Mouse (Mus musculus) ES-Bruce4 (cell line): ENCODE data around the gene Exph5. TPM values are rescaled to one million over a fixed set of nuclear protein-coding genes. Genes with fewer than 3 reads are reported as not detected.

ENCODE experiments used
- H3K27ac ChIP-seq: 2 replicates; pipeline ENCODE4 v1.5.1; 2012; ENCODE audit warnings: low read length, inconsistent platforms; ENCODE audit not compliant: insufficient read depth
- H3K27me3 ChIP-seq: 2 replicates; pipeline ENCODE4 v1.6.1; 2012; ENCODE audit warnings: mild to moderate bottlenecking, low read length, inconsistent platforms; ENCODE audit not compliant: control insufficient read depth, poor library complexity, insufficient read depth, severe bottlenecking
- H3K36me3 ChIP-seq: 2 replicates; pipeline ENCODE4 v1.6.1; 2012; ENCODE audit warnings: inconsistent platforms, mild to moderate bottlenecking, low read length, moderate library complexity; ENCODE audit not compliant: control insufficient read depth, poor library complexity, insufficient read depth, severe bottlenecking
- H3K4me1 ChIP-seq: one replicate; pipeline ENCODE4 v1.8.1; 2011; ENCODE audit warnings: low read length; ENCODE audit not compliant: control insufficient read depth, insufficient read depth
- H3K4me3 ChIP-seq: 2 replicates; pipeline ENCODE4 v1.5.1; 2011; ENCODE audit warnings: low read depth, mild to moderate bottlenecking, low read length
- H3K9ac ChIP-seq: 2 replicates; pipeline ENCODE4 v1.6.1; 2012; ENCODE audit warnings: low read depth, mild to moderate bottlenecking, inconsistent platforms; ENCODE audit not compliant: poor library complexity, severe bottlenecking
- H3K9me3 ChIP-seq: replicated peaks from 2 replicates; pipeline ENCODE4 v1.6.1; 2012; ENCODE audit warnings: mild to moderate bottlenecking, low read length, inconsistent platforms; ENCODE audit not compliant: control insufficient read depth, poor library complexity, insufficient read depth, severe bottlenecking
- CTCF ChIP-seq: IDR thresholded peaks from one replicate; pipeline ENCODE4 v1.8.1; 2011; ENCODE audit warnings: low read depth, low read length
- EP300 ChIP-seq: IDR thresholded peaks from 2 replicates; pipeline ENCODE4 v1.6.1; 2011; ENCODE audit warnings: low read depth, low read length; ENCODE audit not compliant: insufficient read depth
- POLR2A ChIP-seq: IDR thresholded peaks from one replicate; pipeline ENCODE4 v1.8.1; 2011; ENCODE audit warnings: low read length; ENCODE audit not compliant: insufficient read depth
- polyA plus RNA-seq: library from polyadenylated mRNA; stranded (reverse); fragments of >200 nt; gene quantifications from 2 replicates; pipeline ENCODE4 v1.2.4, GENCODE M21; 2011; ENCODE audit warnings: low read depth; ENCODE audit not compliant: missing spikeins, insufficient read depth, insufficient read length

Gene Exph5
- polyA plus RNA-seq, 1 experiment, result 0.40 TPM

DNA sequence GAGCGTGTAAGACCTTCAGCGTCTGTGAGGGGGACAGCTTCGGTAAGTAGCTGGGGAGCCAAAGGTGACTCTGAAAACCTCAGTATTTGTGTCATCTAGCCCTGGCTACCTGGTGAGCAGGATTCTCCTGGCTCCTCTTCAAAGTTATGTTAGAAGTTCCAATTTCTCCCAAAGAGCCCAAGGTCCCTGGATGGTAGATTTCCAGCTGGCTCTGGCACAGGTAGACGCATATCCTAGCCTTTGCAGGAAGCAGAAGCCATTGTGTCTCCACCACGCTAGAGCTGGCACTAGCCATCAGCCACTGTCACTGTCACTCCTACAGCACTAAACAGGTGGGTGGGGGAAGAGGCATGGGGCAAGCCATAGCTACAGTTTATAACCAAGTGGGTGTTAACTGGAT lies 51.7 kb downstream of the Exph5 start:
- Histone ChIP-seq H3K4me3 (no peak overlapping the region), H3K9me3 (no peaks in the 10 kb centered on the region), H3K9ac (no peak overlapping the region), H3K27me3 (no peaks in the 10 kb centered on the region), H3K27ac (no peak overlapping the region), H3K36me3 (no peaks in the 10 kb centered on the region), H3K4me1 (no peaks in the 10 kb centered on the region)
- TF ChIP-seq POLR2A, result no peak
- no peak for TF ChIP-seq EP300
- no peak for TF ChIP-seq CTCF

GRCm38 (mm10) chr9:53356219-53357155 lies 55.0 kb downstream of the Exph5 start:
- Histone ChIP-seq H3K4me1 (no peaks in the 10 kb centered on the region), H3K27ac (no peak overlapping the region), H3K9ac (no peak overlapping the region), H3K27me3 (no peaks in the 10 kb centered on the region), H3K4me3 (no peak overlapping the region), H3K36me3 (no peaks in the 10 kb centered on the region), H3K9me3 (no peaks in the 10 kb centered on the region)
- no peak for TF ChIP-seq EP300
- TF ChIP-seq CTCF, result no peak
- no peak for TF ChIP-seq POLR2A

DNA sequence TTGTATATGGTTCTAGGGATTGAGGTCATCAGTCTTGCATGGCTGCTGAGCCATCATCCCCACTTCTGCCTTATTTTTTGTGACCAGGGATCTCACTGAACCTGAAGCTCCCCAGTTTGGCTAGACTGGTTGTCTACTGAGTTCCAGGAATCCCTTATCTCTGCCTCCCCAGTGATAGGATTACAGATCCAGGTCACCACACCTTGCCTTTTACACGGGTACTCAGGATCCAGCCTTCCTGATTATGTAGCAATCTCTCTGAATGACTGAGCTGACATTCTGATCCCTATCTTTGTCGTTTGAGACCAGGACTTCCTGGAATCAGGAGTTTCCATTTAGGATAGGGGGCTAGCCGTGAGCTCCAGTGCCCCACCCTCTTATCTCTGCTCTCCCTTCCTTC lies 69.9 kb downstream of the Exph5 start:
- Histone ChIP-seq H3K9ac (no peak overlapping the region), H3K36me3 (no peaks in the 10 kb centered on the region), H3K9me3 (no peaks in the 10 kb centered on the region), H3K4me1 (no peaks in the 10 kb centered on the region), H3K4me3 (no peak overlapping the region), H3K27me3 (no peaks in the 10 kb centered on the region; the same call in 1 of the 2 replicates), H3K27ac (no peak overlapping the region)
- no peak for TF ChIP-seq POLR2A
- no peak for TF ChIP-seq EP300
- no peak for TF ChIP-seq CTCF

DNA sequence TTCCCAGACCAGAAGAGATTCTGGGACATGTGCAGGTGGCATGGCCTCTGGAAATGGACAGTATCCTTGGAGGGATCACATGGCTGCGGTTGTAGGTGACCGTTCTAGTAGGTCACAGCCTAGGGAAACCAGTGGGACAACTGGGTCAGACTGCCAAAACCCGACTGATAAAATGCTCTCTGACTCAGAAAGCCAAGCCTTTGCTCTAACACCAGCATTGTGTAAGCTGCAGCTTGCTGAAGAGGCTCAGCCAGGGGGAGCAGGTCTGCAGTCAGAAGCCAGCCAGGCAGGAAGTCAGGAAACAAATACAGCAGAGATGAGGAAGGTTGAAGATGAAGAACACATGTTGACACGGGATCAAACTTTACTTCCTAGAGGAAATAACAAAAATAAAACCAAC lies 74.4 kb downstream of the Exph5 start:
- Histone ChIP-seq H3K9ac (no peak overlapping the region), H3K27ac (no peak overlapping the region), H3K4me3 (no peak overlapping the region), H3K9me3 (no peaks in the 10 kb centered on the region), H3K36me3 (no peaks in the 10 kb centered on the region), H3K4me1 (no peaks in the 10 kb centered on the region), H3K27me3 (no peaks in the 10 kb centered on the region; the same call in 1 of the 2 replicates)
- TF ChIP-seq EP300 (no peak), CTCF (no peak), POLR2A (no peak)

DNA sequence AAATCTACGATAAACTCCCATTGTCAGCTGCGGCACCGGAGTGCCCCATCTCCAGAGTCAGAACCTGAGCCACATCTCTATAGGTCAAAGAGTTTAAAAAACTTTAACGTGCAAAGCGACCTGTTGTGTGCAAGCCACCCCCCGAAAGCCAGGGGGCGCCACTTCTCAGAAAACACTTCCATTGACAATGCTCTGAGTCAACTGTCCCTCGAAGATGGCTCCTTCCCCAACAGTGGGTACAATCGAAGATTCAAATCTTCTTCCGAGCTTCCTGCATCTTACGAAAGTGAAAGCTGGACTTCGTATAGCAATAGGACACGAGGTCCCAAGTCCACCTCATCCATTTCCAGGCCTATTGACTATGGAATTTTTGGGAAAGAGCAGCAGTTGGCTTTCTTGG lies 75.3 kb downstream of the Exph5 start:
- no peaks in the 10 kb centered on the region for H3K9me3 ChIP-seq
- TF ChIP-seq EP300, result no peak
- no peak for TF ChIP-seq POLR2A
- TF ChIP-seq CTCF, result peak; percentile 55
- no peaks in the 10 kb centered on the region; the same call in 1 of the 2 replicates for H3K27me3 ChIP-seq
- no peak overlapping the region for H3K9ac ChIP-seq
- H3K4me3 ChIP-seq, result no peak overlapping the region
- no peaks in the 10 kb centered on the region for H3K36me3 ChIP-seq
- no peaks in the 10 kb centered on the region for H3K4me1 ChIP-seq
- H3K27ac ChIP-seq, result no peak overlapping the region

DNA sequence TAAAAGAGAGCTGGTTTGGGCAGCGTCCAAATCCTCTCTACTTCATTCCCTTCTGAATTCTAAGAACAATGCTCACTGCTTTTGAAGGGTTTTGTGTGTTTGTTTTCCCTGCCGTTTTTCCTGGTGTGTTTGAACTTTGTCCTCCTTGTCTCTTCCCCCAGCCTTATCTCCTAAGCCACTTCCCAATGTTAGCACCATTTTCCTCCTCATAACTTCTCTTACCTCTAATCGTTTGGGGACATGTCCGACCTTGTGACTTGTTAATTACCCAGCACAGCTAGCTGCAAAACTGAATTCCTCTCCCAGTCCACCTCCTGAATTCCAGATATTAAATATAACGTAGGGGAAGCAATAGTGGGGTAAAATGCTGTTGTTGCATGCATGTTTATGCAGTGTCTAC lies 76.1 kb downstream of the Exph5 start:
- no peaks in the 10 kb centered on the region for H3K4me1 ChIP-seq
- no peak for TF ChIP-seq EP300
- TF ChIP-seq POLR2A, result no peak
- no peak for TF ChIP-seq CTCF

More for the DNA sequence above, 76.1 kb downstream of the Exph5 start:
- no peak overlapping the region for H3K4me3 ChIP-seq
- H3K9me3 ChIP-seq, result no peaks in the 10 kb centered on the region
- H3K9ac ChIP-seq, result no peak overlapping the region
- no peaks in the 10 kb centered on the region for H3K36me3 ChIP-seq
- no peak overlapping the region for H3K27ac ChIP-seq
- no peaks in the 10 kb centered on the region; the same call in 1 of the 2 replicates for H3K27me3 ChIP-seq
